Mouse (Mus musculus) lung, adult 18-20 months (tissue): ENCODE results near the gene Dhx29.
A peak's percentile ranks its signal among the peaks of the same experiment; 100 is the strongest.

ENCODE experiments used
- DNase-seq, 2 experiments: peaks; one replicate each; pipeline ENCODE4 v3.0.0; 2022; ENCODE audit warnings: mixed read lengths in 2 of 2

Gene Dhx29

GRCm38 (mm10) chr13:112987532-112987943 is 60.3 kb downstream of the Dhx29 start, which contains the start of gene Ccno:
Gene Ccno, plus strand, starts transcription at chr13:112987802.
- DNase-seq = peak; percentile 95 to 97

- DNase-seq = peak in 1 of 2 experiments; percentile 9
These were observed 60.7 kb downstream of the Dhx29 start for GRCm38 (mm10) chr13:112987991-112988390.

GRCm38 (mm10) chr13:112988866-112989265 is 61.6 kb downstream of the Dhx29 start:
- DNase-seq = peak in 1 of 2 experiments; percentile 9

- DNase-seq = peak; percentile 68 to 75
These were observed 62.3 kb downstream of the Dhx29 start for GRCm38 (mm10) chr13:112989541-112989940.

GRCm38 (mm10) chr13:112990346-112990745 is 63.1 kb downstream of the Dhx29 start:
- DNase-seq = no peak

- DNase-seq = peak; percentile 37 to 56
These were observed 66.4 kb downstream of the Dhx29 start, which contains the start of gene Mcidas for GRCm38 (mm10) chr13:112993531-112994152. Gene Mcidas, plus strand, starts transcription at chr13:112993845.

GRCm38 (mm10) chr13:112994191-112994590 is 66.9 kb downstream of the Dhx29 start:
- peak; percentile 72 to 75 for DNase-seq

GRCm38 (mm10) chr13:112996407-112996806 is 69.2 kb downstream of the Dhx29 start:
- no peak for DNase-seq

- DNase-seq = no peak
These were observed 70.1 kb downstream of the Dhx29 start for GRCm38 (mm10) chr13:112997369-112997768.

- peak; percentile 31 to 56 for DNase-seq
These were observed 71.4 kb downstream of the Dhx29 start for GRCm38 (mm10) chr13:112998427-112999201.

- no peak for DNase-seq
These were observed 72.8 kb downstream of the Dhx29 start for GRCm38 (mm10) chr13:113000090-113000489.

GRCm38 (mm10) chr13:113000576-113001318 is 73.5 kb downstream of the Dhx29 start:
- DNase-seq = peak; percentile 81 to 89

GRCm38 (mm10) chr13:113012683-113013082 is 85.4 kb downstream of the Dhx29 start:
- peak in 1 of 2 experiments; percentile 1 for DNase-seq

- peak; percentile 47 to 48 for DNase-seq
These were observed 86.1 kb downstream of the Dhx29 start for GRCm38 (mm10) chr13:113013174-113013953.
